In genomic region chr13:38123666-38124065, GRCm38 (mm10) we compare ENCODE assay signal across 17 mouse cellular contexts. TPM values are rescaled to one million over a fixed set of nuclear protein-coding genes. Genes with fewer than 3 reads are reported as not detected.
DNase-seq lines count a peak whose midpoint lies in the region; ATAC-seq and TF ChIP-seq lines count a peak whose summit lies in the region.
"Had no signal": no experiment of that assay in that cellular context is flagged by ENCODE, and none has a peak within 500 bp of the region (broad histone marks: within the 10 kb centered on the region; RNA-seq: fewer than 3 reads in every experiment).

No protein-coding gene starts in this region.

- H3K4me2 ChIP-seq in stomach, embryonic 15.5 days, result no peak overlapping the region
- H3K4me2 ChIP-seq: liver, embryonic 12.5 days; midbrain, embryonic 12.5 days had no signal

- no peaks in the 10 kb centered on the region for H3K27me3 ChIP-seq in heart, embryonic 10.5 days (ENCODE audit: insufficient read depth, poor library complexity, severe bottlenecking)
- no peaks in the 10 kb centered on the region for H3K27me3 ChIP-seq in stomach, embryonic 15.5 days (replicated peaks)
- H3K27me3 ChIP-seq: liver, embryonic 12.5 days; midbrain, embryonic 12.5 days had no signal

- H3K4me3 ChIP-seq in heart, embryonic 10.5 days, result no peak overlapping the region
- H3K4me3 ChIP-seq in ES-E14 (ENCODE audit: insufficient read depth in 1 of 2, low read depth in 1 of 2, low read length in 2 of 2, poor library complexity in 1 of 2, severe bottlenecking in 1 of 2), result no peak overlapping the region
- H3K4me3 ChIP-seq in stomach, embryonic 15.5 days (replicated peaks), result no peak overlapping the region
- no peak overlapping the region for H3K4me3 ChIP-seq in layer of hippocampus, adult 2 months
- H3K4me3 ChIP-seq: liver, embryonic 12.5 days; midbrain, embryonic 12.5 days had no signal

- no peaks in the 10 kb centered on the region for H3K9me3 ChIP-seq in heart, embryonic 10.5 days
- no peaks in the 10 kb centered on the region for H3K9me3 ChIP-seq in ES-E14 (ENCODE audit: control insufficient read depth, insufficient read depth, low read depth, low read length)
- no peaks in the 10 kb centered on the region for H3K9me3 ChIP-seq in stomach, embryonic 15.5 days
- H3K9me3 ChIP-seq: liver, embryonic 12.5 days; midbrain, embryonic 12.5 days had no signal

- peaks cover 43% of the 10 kb centered on the region for H3K4me1 ChIP-seq in heart, embryonic 10.5 days
- H3K4me1 ChIP-seq in ES-E14 (ENCODE audit: control insufficient read depth in 2 of 2, insufficient read depth in 2 of 2, low read length in 2 of 2, poor library complexity in 1 of 2), result peaks cover 0 to 2% of the 10 kb centered on the region in 2 experiments; a peak in 1 of 4 replicates
- H3K4me1 ChIP-seq in stomach, embryonic 15.5 days, result no peaks in the 10 kb centered on the region
- H3K4me1 ChIP-seq: midbrain, embryonic 12.5 days had no signal

- ATAC-seq in stomach, embryonic 15.5 days (ENCODE audit: insufficient read depth, low FRiP score, low read depth), result peak; percentile 53; the same call in 1 of the 2 replicates
- ATAC-seq: forebrain, embryonic 16.5 days; liver, embryonic 12.5 days had no signal

- intact Hi-C loops in heart, postnatal 25 days (cut with DNase I), result no loop called here

- WGBS in heart, embryonic 10.5 days, result 64% methylated on average over 4 of the region's 4 CpGs
- whole genome bisulfite sequencing in stomach, embryonic 15.5 days, result 70% methylated on average over 4 of the region's 4 CpGs

- peak overlapping the region; percentile 39 for H3K27ac ChIP-seq in heart, embryonic 10.5 days
- H3K27ac ChIP-seq in ES-E14 (ENCODE audit: insufficient read depth, low read depth, low read length, poor library complexity, severe bottlenecking), result no peak overlapping the region
- H3K27ac ChIP-seq in stomach, embryonic 15.5 days, result peak overlapping the region; percentile 60
- H3K27ac ChIP-seq in layer of hippocampus, adult 2 months, result no peak overlapping the region
- H3K27ac ChIP-seq: liver, embryonic 12.5 days; midbrain, embryonic 12.5 days had no signal

- H3K36me3 ChIP-seq in heart, embryonic 10.5 days, result no peaks in the 10 kb centered on the region
- no peaks in the 10 kb centered on the region for H3K36me3 ChIP-seq in ES-E14 (ENCODE audit: control insufficient read depth, insufficient read depth, low read length, poor library complexity, severe bottlenecking)
- H3K36me3 ChIP-seq in stomach, embryonic 15.5 days, result no peaks in the 10 kb centered on the region
- H3K36me3 ChIP-seq: liver, embryonic 12.5 days; midbrain, embryonic 12.5 days had no signal

- no peak for DNase-seq in heart, embryonic 10.5 days (ENCODE audit: low spot score)
- no peak for DNase-seq in heart, postnatal 25 days (ENCODE audit: low spot score)
- DNase-seq in ES-E14 (ENCODE audit: low read depth, low spot score), result peak; percentile 40
- DNase-seq in adrenal gland, postnatal 36 days, result peak; percentile 62 to 66
- DNase-seq in thymus, postnatal 36 days, result no peak
- no peak for DNase-seq in layer of hippocampus, adult 2 months (ENCODE audit: low spot score in 2 of 2)
- no peak for DNase-seq in testis, postnatal 14 days (ENCODE audit: low spot score)
- DNase-seq: cerebellum, adult 9-10 months; heart, adult 18-20 months; heart, postnatal 4 days; kidney, adult 18-20 months; kidney, postnatal 4 days; lung, postnatal 10 days had no signal

- no peak overlapping the region for H3K9ac ChIP-seq in ES-E14 (ENCODE audit: insufficient read depth, low read depth, low read length, poor library complexity, severe bottlenecking)
- no peak overlapping the region for H3K9ac ChIP-seq in stomach, embryonic 15.5 days
- H3K9ac ChIP-seq: liver, embryonic 12.5 days; midbrain, embryonic 12.5 days had no signal

- in situ Hi-C loops in ES-E14 (cut with MboI; ENCODE audit: low sequenced_read_pairs in 2 of 2, unreplicated experiment in 2 of 2), result no loop called here

- TF ChIP-seq CTCF in layer of hippocampus, adult 2 months (conservative IDR thresholded peaks at IDR 0.05), result no peak

TF ChIP-seq in ES-E14, 5 proteins besides CTCF, POLR2A, EP300 and RAD21:
- TF ChIP-seq HCFC1 (IDR thresholded peaks at IDR 0.05; ENCODE audit: borderline replicate concordance, insufficient read depth, low read length) (no peak), ZC3H11A (IDR thresholded peaks at IDR 0.05; ENCODE audit: borderline replicate concordance, low read depth, low read length) (no peak), CHD2 (IDR thresholded peaks at IDR 0.05; ENCODE audit: low read depth, low read length) (no peak), MAFK (IDR thresholded peaks at IDR 0.05; ENCODE audit: insufficient read depth, low read depth, low read length) (no peak), ZNF384 (IDR thresholded peaks at IDR 0.05; ENCODE audit: low read depth, low read length) (no peak)

RNA-seq across cellular contexts. Expression of gene Dsp, which starts 27.4 kb away (rescaled TPM):
- polyA plus RNA-seq in heart, embryonic 10.5 days (2016; fragmentation: Nextera tagmentation; extraction: Ambion mirVana), result 27.1 and 35.3 TPM in 2 replicates
- total RNA-seq in heart, postnatal 25 days (2021), result 100 to 1,000 TPM; 435 to 451 TPM
- 29.4 and 29.9 TPM in 2 replicates for total RNA-seq in ES-E14 (2012; rRNA removed)
- total RNA-seq in adrenal gland, postnatal 36 days (2021), result 1 to 10 TPM in 1 of 2 experiments, under 1 TPM in 1; 0.50 to 1.3 TPM
- polyA plus RNA-seq in stomach, embryonic 15.5 days (2015; fragmentation: Nextera tagmentation; extraction: Ambion mirVana), result 18.7 and 24.2 TPM in 2 replicates
- total RNA-seq in layer of hippocampus, adult 2 months (2021), result 10 to 100 TPM; 14.2 to 14.7 TPM

Comparison
In these comparisons a context has a peak if more than half of its experiments do, and no peak if none do; other contexts are left out.
1. DNase-seq: peak in ES-E14 (single experiment) and adrenal gland, postnatal 36 days (2 of 2); none in heart, embryonic 10.5 days (single experiment), heart, postnatal 25 days (single experiment), thymus, postnatal 36 days (0 of 2), layer of hippocampus, adult 2 months (0 of 2) and testis, postnatal 14 days (single experiment).
2. H3K27ac ChIP-seq: peak in heart, embryonic 10.5 days (single experiment) and stomach, embryonic 15.5 days (single experiment); none in ES-E14 (single experiment) and layer of hippocampus, adult 2 months (single experiment).
3. RNA of gene Dsp, which starts 27.4 kb away (total RNA-seq): 435 to 451 TPM in heart, postnatal 25 days; 29.4 to 29.9 TPM in ES-E14, 14.2 to 14.7 TPM in layer of hippocampus, adult 2 months and 0.50 to 1.3 TPM in adrenal gland, postnatal 36 days; every median in the first group is over 10 times any median in the second.